Mouse (Mus musculus) midbrain, embryonic 12.5 days (tissue): ENCODE measurements around the gene Lingo2. TPM values are rescaled to one million over a fixed set of nuclear protein-coding genes. Genes with fewer than 3 reads are reported as not detected.
A peak's percentile ranks its signal among the peaks of the same experiment; 100 is the strongest.
"Not testable (repeated sequence)": the region's sequence is repeated elsewhere in the genome, so short reads cannot be mapped to it uniquely, and the experiment has no call there.

Experiments
- ATAC-seq: fragments of 200-750 bp; cut with Nextera tagmentation; 2 replicates; pipeline ENCODE4 v1.8.0; 2017; ENCODE audit warnings: low read depth, moderate TSS enrichment, moderate library complexity; ENCODE audit not compliant: low FRiP score
- H3K27ac ChIP-seq: fragments of 300-500 bp; sonication (generic); replicated peaks from 2 replicates; pipeline ENCODE4 v1.5.1; 2016; ENCODE audit warnings: mild to moderate bottlenecking
- H3K27me3 ChIP-seq: fragments of 300-500 bp; sonication (generic); 2 replicates; pipeline ENCODE4 v1.6.1; 2016; ENCODE audit warnings: mild to moderate bottlenecking
- H3K36me3 ChIP-seq: fragments of 300-500 bp; sonication (generic); 2 replicates; pipeline ENCODE4 v1.6.1; 2016
- H3K4me1 ChIP-seq: fragments of 300-500 bp; sonication (generic); 2 replicates; pipeline ENCODE4 v1.6.1; 2016
- H3K4me2 ChIP-seq: fragments of 300-500 bp; sonication (generic); replicated peaks from 2 replicates; pipeline ENCODE4 v1.6.1; 2016; ENCODE audit warnings: mild to moderate bottlenecking, moderate library complexity
- H3K4me3 ChIP-seq: fragments of 300-500 bp; sonication (generic); 2 replicates; pipeline ENCODE4 v1.5.1; 2016; ENCODE audit warnings: mild to moderate bottlenecking
- H3K9ac ChIP-seq: fragments of 300-500 bp; sonication (generic); replicated peaks from 2 replicates; pipeline ENCODE4 v1.6.1; 2016; ENCODE audit warnings: mild to moderate bottlenecking, moderate library complexity
- H3K9me3 ChIP-seq: fragments of 300-500 bp; sonication (generic); 2 replicates; pipeline ENCODE4 v1.6.1; 2016; ENCODE audit warnings: mild to moderate bottlenecking
- WGBS: fragments of 180-500 bp; shearing (Covaris S2); methylation state at CpG from one replicate; pipeline ENCODE4 v1.1.7; 2016; 5-methylcytosine and 5-hydroxymethylcytosine counted together
- microRNA counts: library from miRNA; unstranded; fragments of <30 nt; microRNA quantifications from one replicate; lab custom pipeline; 2017
- microRNA-seq: library from miRNA; unstranded; fragments of <30 nt; microRNA quantifications from one replicate; pipeline ENCODE4, GENCODE M21; 2017
- polyA plus RNA-seq: library from polyadenylated mRNA; unstranded; fragments of >200 nt; fragmentation: Nextera tagmentation; extraction: Ambion mirVana; gene quantifications from 2 replicates; pipeline ENCODE4 v1.2.1, GENCODE M21; 2016

Gene Lingo2
- polyA plus RNA-seq, 1 experiment from 2014 or later: 6.2 TPM

GRCm38 (mm10) chr4:35694360-35695136 is 1257.0 kb downstream of the Lingo2 start:
- no peaks in the 10 kb centered on the region for H3K9me3 ChIP-seq
- no peaks in the 10 kb centered on the region for H3K4me1 ChIP-seq
- no peak overlapping the region for H3K4me3 ChIP-seq
- no peak overlapping the region for H3K27ac ChIP-seq
- WGBS: 91% methylated on average over 4 of the region's 4 CpGs
- no peak for ATAC-seq
- H3K4me2 ChIP-seq: no peak overlapping the region
- no peaks in the 10 kb centered on the region for H3K27me3 ChIP-seq
- H3K9ac ChIP-seq: no peak overlapping the region
- no peaks in the 10 kb centered on the region for H3K36me3 ChIP-seq

GRCm38 (mm10) chr4:35690521-35690920 is 1261.0 kb downstream of the Lingo2 start:
- no peak for ATAC-seq
- Histone ChIP-seq H3K4me3 (no peak overlapping the region), H3K9ac (no peak overlapping the region), H3K4me1 (peaks cover 3% of the 10 kb centered on the region; the same call in 1 of the 2 replicates), H3K27ac (no peak overlapping the region), H3K4me2 (no peak overlapping the region), H3K27me3 (no peaks in the 10 kb centered on the region), H3K9me3 (no peaks in the 10 kb centered on the region), H3K36me3 (no peaks in the 10 kb centered on the region)
- WGBS: 81% methylated on average over 5 of the region's 5 CpGs

GRCm38 (mm10) chr4:35688498-35689240 is 1262.9 kb downstream of the Lingo2 start:
- H3K4me2 ChIP-seq, H3K4me1 ChIP-seq, H3K9me3 ChIP-seq, H3K27ac ChIP-seq, H3K9ac ChIP-seq, H3K4me3 ChIP-seq, H3K36me3 ChIP-seq, H3K27me3 ChIP-seq: not testable (repeated sequence)
- WGBS: 68% methylated on average over 5 of the region's 5 CpGs
- peak; percentile 93 for ATAC-seq

MicroRNAs within 50 kb of the gene (microRNA counts, 519-probe panel; counts per million panel counts)
- microRNA mmu-miR-873 (lab: Ali Mortazavi, UCI) (not detected), microRNA mmu-miR-876-3p (lab: Ali Mortazavi, UCI) (not detected), microRNA mmu-miR-876-5p (lab: Ali Mortazavi, UCI) (not detected)

Small RNA genes lying within 50 kb of the gene (microRNA-seq; reads per million reads assigned to microRNA genes)
- not detected for gene Mir873a
- not detected for gene Mir873b
- not detected for gene Mir876
